Mouse (Mus musculus): ENCODE measurements around the gene Pex7.
"Not testable (repeated sequence)": the region's sequence is repeated elsewhere in the genome, so short reads cannot be mapped to it uniquely, and the experiment has no call there.

Gene Pex7

DNA sequence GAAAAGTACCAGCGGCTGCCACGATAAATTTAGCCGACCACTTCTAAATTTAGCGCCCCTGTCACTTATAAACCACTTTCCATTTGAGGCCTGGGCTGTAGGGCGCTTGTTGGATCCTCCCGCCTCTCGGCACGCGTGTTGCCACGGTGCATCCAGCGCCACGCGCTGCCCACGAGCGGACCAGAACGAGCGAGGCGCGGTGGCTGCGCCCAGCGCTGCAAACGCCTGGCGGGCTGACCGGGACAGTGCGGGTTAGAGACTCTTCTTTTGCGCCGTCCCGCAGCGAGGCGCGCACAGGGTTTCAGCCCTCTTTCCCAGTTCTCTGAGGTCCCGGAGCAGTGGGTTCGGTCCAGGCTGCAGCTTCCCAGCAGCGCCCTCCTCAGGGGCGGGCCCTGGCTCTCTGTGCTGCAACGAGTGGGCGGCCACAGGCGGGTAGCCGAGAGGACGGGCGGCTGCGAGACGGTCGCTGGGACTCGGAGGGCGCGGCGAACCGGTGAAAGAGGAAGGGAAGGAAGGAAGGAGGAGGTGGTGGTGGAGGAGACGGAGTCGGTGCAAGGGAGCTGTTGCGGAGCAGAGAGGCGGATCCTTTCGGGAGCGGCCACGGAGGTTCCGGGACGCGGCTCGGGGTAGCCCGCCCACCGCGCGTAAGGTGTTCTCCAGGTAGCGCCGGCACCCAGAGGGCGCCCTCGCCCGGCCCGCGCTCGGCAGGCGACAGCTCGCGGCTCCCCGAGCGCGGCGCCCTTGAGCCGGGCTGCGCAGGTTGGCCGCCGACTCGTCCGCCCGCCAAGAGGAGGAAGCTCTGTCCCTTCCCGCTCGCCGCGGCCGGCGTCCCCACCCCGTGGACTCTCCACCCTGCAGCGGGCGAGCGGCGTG is 26.3 kb upstream of the Pex7 start:
- DNase-seq, result peak; percentile 76

DNA sequence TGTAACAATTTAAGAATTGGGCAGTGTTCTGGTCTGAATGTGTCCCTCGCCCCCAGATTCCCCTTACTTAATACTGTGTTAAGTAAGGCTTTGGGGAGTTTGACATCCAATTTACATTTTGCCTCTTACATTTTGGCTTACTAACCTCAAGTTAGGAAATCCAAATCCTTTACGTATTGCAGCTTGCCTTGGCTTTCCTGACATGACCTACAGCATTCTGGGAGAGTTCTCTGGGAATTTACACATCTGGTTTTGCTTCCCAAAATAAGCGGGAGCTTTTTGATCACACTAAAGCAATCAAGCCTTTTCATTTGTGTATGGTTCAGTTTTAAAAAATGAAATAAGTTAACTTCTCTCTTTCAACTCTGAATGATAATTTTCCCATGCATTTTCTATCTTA is 25.5 kb upstream of the Pex7 start:
- no peak for DNase-seq

DNA sequence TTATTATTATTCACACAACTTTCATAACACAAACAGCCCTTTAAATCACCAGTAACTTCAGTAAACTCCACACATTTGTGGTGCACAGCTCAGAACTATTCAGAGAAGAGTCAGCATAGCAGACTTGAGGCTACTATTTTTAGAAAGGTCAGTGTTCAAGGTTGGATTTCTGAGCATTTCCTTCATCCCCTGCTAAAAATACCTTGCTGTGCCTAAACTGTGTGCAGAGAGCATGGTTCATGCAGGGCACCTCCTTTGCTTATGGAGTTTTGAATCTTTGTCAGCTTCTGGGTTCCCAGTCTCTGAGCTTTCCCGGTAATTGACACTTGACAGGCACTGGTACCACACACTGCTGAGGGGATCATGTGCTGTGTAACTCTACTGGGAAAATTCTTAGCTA is 20.7 kb upstream of the Pex7 start:
- DNase-seq, result no peak

DNA sequence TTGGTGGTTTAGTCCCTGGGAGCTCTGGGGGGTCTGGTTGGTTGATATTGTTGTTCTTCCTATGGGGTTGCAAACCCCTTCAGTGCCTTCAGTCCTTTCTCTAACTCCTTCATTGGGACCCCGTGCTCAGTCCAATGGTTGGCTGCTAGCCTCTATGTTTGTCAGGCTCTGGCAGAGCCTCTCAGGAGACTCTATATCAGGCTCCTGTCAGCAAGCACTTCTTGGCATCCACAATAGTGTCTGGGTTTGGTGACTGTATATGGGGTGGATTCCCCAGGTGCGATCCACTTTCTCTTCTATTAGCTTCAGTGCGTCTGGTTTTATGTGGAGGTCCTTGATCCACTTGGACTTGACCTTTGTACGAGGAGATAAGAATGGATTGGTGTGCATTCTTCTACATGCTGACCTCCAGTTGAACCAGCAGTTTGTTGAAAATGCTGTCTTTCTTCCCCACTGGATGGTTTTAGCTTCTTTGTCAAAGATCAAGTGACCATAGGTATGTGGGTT is 19.0 kb upstream of the Pex7 start:
- DNase-seq, result not testable (repeated sequence)

DNA sequence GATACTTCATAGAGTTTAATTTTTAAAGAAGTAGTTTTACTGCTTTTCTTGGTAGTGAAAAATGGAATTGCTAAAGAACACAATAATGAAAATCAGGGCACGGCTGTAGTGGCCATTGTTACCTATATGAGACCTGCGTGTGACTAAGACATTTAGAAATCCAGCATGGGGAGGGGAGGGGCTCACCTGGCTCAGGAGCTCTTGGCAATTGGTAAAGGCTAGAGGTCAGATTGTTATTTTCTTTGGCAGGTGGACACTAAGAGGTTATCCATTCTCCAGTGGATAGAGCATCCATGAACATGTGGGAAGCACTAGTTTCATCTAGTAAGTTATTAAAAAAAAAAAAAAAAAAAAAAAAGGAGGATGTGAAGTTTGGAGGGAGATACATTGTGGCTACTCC is 16.8 kb upstream of the Pex7 start:
- DNase-seq, result no peak

DNA sequence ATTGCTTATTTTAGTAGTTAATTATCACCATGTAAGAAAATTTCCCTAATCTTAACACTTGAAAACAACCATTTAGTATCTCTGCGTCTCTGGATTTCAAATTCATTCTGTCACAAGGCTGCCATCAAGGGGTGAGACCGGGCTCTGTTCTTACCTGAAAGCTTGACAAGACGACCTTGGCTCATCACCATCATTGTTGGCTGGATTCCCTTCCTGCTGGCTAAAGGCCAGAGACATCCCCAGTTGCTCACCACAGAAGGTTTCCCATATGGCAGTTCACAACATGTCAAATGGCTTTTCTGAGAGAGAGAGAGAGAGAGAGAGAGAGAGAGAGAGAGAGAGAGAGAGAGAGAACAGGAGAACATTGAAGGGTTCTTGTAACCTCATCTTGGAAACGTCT is 14.9 kb upstream of the Pex7 start:
- DNase-seq, result no peak

DNA sequence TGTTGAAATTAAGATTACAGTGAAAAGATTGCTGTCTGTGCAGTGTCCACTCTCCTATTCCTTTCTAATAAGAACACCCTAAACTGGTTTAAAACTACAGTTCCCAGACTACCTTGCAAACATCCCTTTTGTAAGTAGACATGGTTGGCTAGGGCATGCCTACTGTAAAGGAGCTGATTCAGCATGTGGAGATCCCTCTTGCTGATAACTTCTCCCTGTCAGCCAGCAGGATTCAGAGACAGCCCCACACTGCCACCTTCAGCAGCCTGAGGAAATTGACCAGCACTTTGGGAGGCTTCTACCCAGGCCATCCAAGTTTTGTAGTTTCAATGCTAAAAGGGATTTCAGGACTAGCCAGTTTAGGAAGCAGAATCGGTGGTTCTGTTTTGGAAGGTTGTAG is 7.8 kb upstream of the Pex7 start:
- DNase-seq, result no peak

DNA sequence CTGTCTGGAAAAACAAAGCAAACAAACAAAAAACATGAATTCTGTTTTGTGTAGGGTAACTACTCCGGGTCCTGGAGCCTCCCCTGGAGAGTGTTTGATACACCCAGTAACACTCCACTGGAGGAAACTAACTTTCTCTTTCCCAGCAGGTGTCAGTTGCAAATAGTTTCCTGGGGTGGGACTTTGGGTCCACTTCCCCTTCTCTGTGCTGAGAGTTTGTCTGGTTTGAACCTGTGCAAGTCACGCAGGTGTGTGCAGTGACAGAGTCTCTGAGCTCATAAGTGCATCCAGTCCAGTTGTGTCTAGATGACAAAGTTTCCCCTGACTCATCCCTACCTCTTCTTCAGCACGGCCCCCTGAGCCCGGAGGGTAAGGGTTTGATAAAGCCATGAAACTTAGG is 6.3 kb upstream of the Pex7 start:
- DNase-seq, result no peak

DNA sequence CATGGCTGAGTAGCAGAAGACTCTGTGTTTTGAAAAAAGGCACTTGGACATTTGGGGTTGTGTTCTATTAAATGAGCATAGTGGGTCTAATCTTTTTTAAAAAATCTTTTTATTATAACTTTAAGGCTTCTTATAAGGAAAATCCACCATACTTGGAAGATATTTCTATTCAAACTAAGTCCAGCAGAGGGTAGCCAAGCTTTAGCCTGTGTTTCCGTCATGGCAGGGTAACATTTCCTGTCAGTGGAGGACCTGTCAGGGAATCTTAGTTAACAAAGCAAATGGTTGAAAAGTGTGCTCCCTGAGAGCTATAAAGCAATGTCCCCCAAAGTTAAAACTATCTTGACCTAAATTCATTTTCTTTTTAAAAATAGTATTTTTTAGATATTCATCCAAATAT is 4.1 kb upstream of the Pex7 start:
- DNase-seq, result no peak

DNA sequence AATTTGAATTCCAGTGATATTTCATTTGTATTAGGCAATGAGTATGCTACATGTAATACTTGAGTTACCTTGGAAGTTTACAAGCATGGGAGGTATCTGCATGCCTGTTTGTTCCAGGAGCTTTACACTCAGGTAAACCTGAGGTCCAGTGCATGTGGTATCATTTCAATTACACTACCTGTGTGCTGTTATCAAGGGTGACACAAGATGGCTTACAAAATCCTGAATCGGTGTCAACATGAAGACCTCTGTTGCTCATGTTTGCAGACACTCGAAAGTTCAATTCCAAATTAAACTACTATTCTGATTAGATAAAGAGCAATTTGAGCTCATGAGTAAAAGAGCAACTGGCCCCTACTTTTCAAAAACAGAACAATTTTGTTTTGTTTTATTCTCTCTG is 3.0 kb upstream of the Pex7 start:
- no peak for DNase-seq

DNA sequence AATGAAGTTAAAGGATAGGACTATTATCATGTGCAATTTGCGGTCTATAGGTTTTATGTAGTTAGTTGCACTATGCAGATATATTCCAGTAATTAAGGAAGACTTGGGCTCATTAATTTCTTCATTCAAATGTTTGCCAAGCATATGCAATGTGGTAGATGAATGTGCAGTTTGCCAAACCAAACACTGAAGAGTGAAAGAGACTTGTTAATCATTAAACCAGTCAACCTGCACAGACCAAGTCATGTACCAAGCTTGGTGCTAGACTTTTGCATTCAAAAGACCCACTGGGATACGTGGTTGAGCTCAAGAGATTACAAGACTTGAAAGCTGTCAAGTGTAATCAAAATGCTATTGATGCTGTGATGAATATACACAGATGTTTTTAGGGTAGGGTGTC is 587 bp upstream of the Pex7 start:
- DNase-seq, result no peak

DNA sequence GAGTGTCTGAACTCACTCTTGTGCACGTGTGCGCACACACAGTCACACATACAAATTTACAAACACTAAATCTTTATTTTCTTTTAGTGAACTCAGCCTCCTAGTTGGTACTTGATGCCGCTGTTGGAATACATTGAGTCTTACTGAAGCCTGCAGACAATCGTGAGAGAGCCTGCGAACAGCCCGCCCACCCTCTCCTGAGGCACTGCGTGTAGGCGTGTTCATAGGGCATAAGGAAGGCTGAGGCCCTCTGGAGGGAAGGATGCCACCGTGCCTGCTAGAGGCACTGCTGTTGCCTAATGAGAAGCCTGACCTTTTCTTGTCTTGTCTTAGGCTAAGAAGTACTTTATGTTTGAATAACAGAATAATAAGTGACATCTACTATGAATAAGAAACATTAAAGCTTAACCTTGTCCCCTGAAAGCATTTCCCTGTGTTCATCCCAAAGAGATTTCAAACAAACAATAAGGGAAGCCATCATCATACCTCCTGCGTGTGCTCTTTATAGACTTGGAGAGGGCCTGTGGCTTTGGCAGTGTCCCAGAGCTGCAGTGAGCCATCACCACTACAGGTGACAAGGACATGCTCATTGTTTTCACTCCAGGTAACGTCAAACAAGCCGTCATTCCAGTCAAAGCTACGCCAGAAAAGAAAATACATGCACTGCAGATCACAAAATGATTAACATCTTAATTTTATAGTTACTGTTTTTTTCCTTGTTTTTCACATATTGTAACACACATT is 3.2 kb downstream of the Pex7 start:
- DNase-seq, result no peak

DNA sequence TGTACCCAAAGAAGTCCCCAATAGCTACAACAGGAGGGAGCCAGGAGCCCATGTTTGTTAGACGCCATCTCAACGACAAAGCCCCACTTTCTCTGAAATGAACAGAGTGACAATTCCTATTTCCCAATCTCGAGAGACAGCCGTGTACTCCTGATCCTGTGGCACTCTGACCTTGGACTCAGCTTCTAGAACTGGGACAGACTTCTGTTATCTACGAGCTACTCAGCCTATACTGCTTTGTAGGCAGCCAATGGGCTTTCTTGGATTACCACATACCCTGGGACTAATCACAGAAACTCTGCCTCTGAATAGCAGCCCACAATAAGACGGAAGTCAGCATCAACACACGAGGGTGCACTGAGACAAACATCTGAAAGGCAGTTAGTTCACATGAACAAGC is 5.5 kb downstream of the Pex7 start:
- no peak for DNase-seq

DNA sequence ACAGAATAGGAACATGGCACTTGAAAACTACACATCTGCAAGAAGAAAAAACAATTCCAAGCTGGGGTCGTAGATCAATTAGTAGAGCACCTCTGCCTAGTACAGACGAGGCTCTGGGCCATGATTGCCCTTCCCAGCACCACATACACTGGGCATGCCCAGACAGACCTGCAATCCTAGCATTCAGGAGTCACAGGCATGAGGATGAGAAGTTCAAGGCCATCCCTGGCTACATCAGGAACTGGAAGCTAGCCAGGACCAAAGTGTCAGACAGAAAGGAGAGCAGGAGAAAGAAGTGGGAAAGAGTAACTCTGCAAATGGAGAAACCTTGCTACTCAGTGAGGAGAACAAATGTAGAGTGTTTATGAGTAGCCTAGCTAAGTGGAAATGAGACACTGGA is 7.3 kb downstream of the Pex7 start:
- DNase-seq, result no peak

DNA sequence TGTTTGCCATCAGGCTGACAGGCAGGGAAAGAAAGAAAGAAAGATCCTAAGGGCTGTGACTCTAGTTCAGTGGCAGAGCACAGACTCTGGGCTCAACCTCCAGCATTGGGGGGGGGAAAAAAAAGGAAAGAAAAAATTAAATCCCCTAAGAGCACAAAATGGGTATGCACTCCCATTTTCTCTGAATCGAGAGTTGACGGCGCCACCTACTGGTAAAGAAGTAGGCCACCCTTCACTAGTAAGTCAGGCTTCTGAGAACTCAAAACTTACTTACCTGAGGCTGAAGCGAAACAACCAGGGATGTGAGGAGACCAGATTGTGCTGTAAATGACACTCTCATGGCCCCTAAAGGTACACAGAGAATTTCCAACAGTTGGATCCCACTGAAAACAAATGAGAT is 13.5 kb downstream of the Pex7 start:
- DNase-seq, result peak in 1 of 2 experiments; percentile 7

DNA sequence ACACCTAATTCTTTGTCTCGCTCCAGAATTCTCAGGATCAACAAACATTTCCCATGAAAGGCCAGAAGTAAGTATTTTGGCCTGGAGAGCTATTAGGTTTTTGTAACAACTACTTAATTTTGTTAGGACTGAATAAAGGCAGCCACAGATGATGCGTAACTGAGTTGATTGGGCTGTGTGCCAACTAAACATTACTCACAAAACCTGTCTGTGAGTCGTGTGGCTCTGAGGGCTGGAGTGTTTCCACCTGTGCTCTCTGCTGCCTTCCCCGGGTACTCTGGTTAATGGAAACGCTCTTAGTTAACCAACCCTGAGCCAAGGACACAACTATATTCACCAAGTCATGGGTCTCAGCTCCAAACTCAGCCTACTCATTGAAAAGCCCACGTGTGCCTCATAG is 14.3 kb downstream of the Pex7 start:
- no peak for DNase-seq

DNA sequence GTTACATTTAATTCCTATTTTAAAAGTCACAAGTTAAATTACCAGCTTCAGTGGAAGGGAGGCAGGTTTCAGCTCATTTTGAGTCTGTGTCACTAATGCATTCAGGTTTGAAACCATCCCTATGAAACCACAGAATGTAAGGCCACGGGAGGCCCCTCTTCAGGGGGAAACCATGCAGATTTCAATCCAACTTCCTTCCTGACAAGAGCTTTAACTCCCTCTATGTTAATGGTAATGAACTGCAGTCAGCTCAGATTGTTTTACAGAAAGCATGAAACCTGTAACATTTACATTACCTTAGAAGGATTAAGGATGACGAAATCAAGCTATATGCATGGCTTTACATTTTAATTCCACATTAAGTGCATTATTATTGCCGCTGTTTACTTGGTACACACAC is 15.8 kb downstream of the Pex7 start:
- no peak for DNase-seq

DNA sequence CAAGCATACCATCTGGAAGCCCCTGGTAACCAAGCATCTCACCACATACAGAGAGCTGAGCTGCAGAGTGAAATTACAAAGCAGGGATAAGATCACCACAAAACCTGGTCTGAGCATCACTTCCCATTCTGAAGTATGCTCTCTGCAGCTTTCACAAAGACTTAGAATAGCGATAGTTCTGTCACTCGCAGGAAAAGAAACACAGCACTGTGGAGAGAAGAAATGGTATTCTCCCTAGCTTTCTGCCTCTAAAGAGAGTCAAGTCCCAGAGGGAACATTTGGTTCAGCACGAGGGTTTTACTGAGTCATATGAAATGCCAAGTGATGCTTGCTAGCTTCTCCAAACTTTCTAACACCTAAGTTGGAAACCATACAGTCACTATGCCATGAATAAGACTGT is 17.6 kb downstream of the Pex7 start:
- no peak for DNase-seq

DNA sequence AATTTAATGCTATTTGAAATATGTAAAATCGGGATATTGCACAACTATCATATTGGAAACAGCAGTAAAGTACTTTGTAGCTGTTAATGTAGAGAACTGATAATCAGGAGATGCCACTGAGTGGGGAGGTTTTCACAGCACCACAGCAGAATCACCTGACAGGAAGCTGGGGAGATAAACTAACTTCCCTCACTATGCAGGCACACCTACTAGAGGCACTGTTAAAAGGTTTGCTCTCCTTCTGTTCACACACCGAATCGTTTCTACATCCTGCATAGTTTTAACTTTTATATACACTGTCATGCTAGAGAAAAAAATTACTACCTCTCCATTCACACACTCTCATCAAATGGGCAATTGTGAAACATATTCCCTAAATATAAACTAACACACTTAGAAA is 21.2 kb downstream of the Pex7 start:
- no peak for DNase-seq

DNA sequence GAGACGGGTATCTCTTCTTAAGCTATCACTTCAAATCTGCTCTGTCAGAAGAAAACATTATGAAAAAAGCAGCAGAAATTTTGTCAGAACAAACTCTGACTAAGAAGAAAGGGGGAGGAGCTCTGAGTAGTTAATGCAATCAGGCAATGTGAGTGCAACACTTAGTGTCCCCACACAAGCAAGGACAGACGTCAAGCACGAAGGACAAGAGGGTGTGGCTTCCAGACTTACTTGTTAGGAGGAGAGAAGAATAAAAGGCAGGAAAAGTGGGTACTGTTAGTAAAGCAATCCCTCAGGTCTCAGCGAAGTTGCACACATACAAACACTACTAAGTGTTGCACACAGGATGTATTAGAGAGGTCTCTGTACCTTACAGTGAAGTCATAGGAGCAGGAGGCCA is 23.1 kb downstream of the Pex7 start:
- no peak for DNase-seq

DNA sequence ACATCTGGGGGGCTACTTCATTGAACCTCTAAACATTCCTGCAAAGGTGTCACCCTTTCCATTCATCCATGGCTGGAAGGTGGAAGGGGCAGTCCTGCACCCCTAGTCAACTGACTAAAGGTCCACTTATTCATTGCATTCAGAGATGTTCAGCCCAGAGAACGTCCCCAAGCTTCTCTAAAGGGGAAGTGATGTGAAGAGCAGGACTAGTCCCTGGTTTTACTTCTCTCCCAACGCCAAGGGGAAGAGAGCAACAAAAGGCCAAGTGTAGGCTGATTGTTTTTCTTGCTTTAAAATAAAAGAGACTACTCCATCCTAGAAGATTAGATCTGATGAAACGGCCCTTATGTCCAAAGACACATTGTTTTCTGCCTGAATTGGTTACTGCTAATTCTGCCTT is 27.1 kb downstream of the Pex7 start:
- DNase-seq, result no peak

DNA sequence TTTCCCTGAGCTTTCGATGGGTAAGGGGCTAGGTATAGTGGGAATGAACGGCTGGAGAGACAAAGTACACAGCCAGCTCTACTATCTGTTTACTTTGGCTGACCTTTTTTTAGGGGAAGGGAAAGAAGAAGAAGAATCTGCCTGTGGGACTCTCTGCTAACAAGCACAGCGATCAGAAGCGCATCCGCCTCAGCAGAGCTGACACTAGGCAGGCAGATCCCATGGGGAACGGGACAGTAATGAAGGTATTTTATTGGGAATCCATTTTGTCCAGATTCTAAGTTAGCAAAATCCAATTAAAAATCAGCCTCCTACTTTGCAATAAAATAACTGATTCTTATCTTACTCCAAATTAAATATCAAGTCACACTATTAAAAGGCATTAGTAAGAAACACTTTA is 28.3 kb downstream of the Pex7 start:
- DNase-seq, result no peak

DNA sequence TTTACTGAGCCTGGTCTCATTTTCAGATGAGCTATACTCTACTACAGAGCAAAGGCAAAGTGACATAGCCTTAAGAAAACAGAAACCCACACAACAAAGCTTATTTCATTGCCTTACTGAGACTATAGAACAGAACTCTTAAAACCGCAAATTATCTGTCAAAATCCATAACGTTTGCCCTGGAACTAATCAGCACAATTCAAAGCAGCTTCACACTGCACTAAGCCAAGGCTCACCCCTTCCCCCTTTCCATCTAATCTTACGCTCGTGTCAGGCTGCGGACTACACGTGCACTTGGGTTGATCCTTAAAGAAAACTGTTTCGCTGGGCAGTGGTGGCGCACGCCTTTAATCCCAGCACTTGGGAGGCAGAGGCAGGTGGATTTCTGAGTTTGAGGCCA is 29.8 kb downstream of the Pex7 start:
- DNase-seq, result no peak

DNA sequence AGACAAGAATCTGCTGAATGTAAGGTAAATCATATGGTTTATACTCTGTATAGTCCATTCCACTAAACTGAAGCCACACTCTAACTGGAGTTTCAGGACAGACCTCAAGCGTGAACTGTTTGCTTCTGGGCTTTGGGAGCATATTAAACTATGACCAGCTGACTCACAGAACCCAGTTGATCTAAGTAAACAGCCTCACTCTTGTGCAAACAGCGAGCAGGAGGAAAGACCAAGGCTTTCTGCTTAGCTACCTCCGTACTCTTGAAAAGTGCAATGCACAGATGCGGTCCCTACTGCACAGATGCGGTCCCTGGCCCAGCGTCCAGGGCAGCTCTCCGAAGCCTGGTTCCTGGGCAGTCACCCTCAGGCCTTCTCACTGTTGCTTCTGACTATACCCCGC is 30.2 kb downstream of the Pex7 start:
- DNase-seq, result no peak
